Mouse (Mus musculus) forebrain, embryonic 11.5 days (tissue): ENCODE measurements around the gene St6galnac3. TPM values are rescaled to one million over a fixed set of nuclear protein-coding genes. Genes with fewer than 3 reads are reported as not detected.

Experiments
- ATAC-seq: fragments of 200-750 bp; cut with Nextera tagmentation; replicated peaks from 2 replicates; pipeline ENCODE4 v1.8.0; 2017; ENCODE audit warnings: moderate TSS enrichment; ENCODE audit not compliant: low FRiP score
- DNase-seq: peaks from one replicate; pipeline ENCODE4 v3.0.0-alpha.2; 2017; ENCODE audit warnings: low spot score
- H3K27ac ChIP-seq: fragments of 300-500 bp; sonication (generic); 2 replicates; pipeline ENCODE4 v1.5.1; 2014; ENCODE audit warnings: low read depth, low read length
- H3K27me3 ChIP-seq: fragments of 300-500 bp; sonication (generic); 2 replicates; pipeline ENCODE4 v1.6.1; 2014; ENCODE audit warnings: mild to moderate bottlenecking, low read length, mixed read lengths; ENCODE audit not compliant: control insufficient read depth, insufficient read depth
- H3K36me3 ChIP-seq: fragments of 300-500 bp; sonication (generic); 2 replicates; pipeline ENCODE4 v1.6.1; 2014; ENCODE audit warnings: mild to moderate bottlenecking, low read length, moderate library complexity, mixed read lengths; ENCODE audit not compliant: control insufficient read depth, insufficient read depth
- H3K4me1 ChIP-seq: fragments of 300-500 bp; sonication (generic); replicated peaks from 2 replicates; pipeline ENCODE4 v1.6.1; 2014; ENCODE audit warnings: low read length, mixed read lengths; ENCODE audit not compliant: control insufficient read depth, insufficient read depth
- H3K4me2 ChIP-seq: fragments of 300-500 bp; sonication (generic); 2 replicates; pipeline ENCODE4 v1.6.1; 2014; ENCODE audit warnings: low read depth, mild to moderate bottlenecking, low read length, moderate library complexity, mixed read lengths; ENCODE audit not compliant: severe bottlenecking
- H3K4me3 ChIP-seq: fragments of 300-500 bp; sonication (generic); 2 replicates; pipeline ENCODE4 v1.5.1; 2014; ENCODE audit warnings: low read depth, low read length
- H3K9ac ChIP-seq: fragments of 300-500 bp; sonication (generic); 2 replicates; pipeline ENCODE4 v1.6.1; 2014; ENCODE audit warnings: low read length
- H3K9me3 ChIP-seq: fragments of 300-500 bp; sonication (generic); 2 replicates; pipeline ENCODE4 v1.6.1; 2016; ENCODE audit warnings: low read length, mixed read lengths; ENCODE audit not compliant: control insufficient read depth
- WGBS: fragments of 180-500 bp; shearing (Covaris S2); extraction: QIAGEN DNeasy Blood & Tissue Kit; methylation state at CpG from one replicate; pipeline ENCODE4 v1.1.7; 2014; 5-methylcytosine and 5-hydroxymethylcytosine counted together
- polyA plus RNA-seq: library from polyadenylated mRNA; unstranded; fragments of >200 nt; fragmentation: Nextera tagmentation; extraction: Ambion mirVana; gene quantifications from 2 replicates; pipeline ENCODE4 v1.2.1, GENCODE M21; 2014

The St6galnac3 gene
- polyA plus RNA-seq, 1 experiment from 2014 or later, result 38.0 TPM

DNA sequence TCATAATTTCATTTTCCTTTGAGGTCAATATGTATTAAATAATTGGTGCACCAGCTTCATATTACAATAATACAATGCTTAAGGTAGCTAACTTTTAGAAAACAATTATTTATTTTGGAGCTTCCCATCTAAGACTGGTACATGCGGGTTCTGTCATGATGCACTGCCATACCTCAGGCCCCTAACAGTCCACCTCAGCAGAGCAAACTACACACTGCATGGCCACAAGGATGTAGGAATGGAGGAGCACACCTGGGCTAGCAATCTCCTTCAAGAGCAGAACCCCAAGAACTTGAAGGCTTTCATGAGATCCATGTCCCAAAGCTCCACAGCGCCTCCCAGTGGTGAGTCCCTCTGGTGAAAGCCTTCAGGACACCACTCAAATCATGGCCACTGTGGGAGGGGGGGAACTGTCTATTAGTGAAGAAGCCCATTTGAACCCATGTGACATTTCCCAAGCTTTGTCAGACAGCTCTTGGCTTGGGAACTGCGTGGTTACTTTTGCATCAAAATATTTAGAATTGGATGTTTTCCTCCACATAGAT is 223.6 kb downstream of the St6galnac3 start:
- H3K4me1 ChIP-seq, result 0 out of 2 replicates have a peak, but pooled peaks cover 3% of the 10 kb centered on the region
- H3K27me3 ChIP-seq, result no peaks in the 10 kb centered on the region
- H3K27ac ChIP-seq, result no peak overlapping the region
- H3K9ac ChIP-seq, result no peak overlapping the region
- no peak overlapping the region for H3K4me2 ChIP-seq
- H3K36me3 ChIP-seq, result no peaks in the 10 kb centered on the region
- ATAC-seq (peak; percentile 51; the same call in 1 of the 2 replicates), DNase-seq (peak; percentile 85)
- no peaks in the 10 kb centered on the region for H3K9me3 ChIP-seq
- H3K4me3 ChIP-seq, result no peak overlapping the region
- WGBS, result 59% methylated on average over 3 of the region's 3 CpGs

DNA sequence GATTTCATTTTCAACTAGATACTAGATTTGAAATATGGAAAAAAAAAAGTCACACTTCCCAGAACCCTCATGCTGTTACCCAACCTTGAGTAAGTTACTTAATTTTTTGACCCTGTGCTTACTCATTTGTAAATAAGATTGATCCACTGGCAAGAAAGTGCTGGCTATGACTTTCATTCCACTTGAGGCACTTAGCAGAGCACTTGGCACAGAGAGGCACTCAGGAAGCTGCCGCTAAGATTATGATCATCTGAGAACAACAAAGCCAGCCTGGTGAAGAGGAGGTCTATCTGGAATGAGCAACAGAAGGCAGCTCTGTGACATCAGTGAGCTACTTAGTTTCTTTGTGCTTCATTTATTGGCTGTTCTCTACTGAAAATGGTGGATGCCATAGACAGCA is 232.0 kb downstream of the St6galnac3 start:
- DNase-seq, result no peak
- no peaks in the 10 kb centered on the region for H3K36me3 ChIP-seq
- no peak overlapping the region for H3K4me3 ChIP-seq
- H3K4me1 ChIP-seq, result 0 out of 2 replicates have a peak, but pooled peaks cover 3% of the 10 kb centered on the region
- no peaks in the 10 kb centered on the region for H3K27me3 ChIP-seq
- no peaks in the 10 kb centered on the region for H3K9me3 ChIP-seq
- ATAC-seq, result no peak
- 76% methylated on average over 1 of the region's 1 CpGs for WGBS
- H3K4me2 ChIP-seq, result no peak overlapping the region
- no peak overlapping the region for H3K9ac ChIP-seq
- no peak overlapping the region for H3K27ac ChIP-seq

DNA sequence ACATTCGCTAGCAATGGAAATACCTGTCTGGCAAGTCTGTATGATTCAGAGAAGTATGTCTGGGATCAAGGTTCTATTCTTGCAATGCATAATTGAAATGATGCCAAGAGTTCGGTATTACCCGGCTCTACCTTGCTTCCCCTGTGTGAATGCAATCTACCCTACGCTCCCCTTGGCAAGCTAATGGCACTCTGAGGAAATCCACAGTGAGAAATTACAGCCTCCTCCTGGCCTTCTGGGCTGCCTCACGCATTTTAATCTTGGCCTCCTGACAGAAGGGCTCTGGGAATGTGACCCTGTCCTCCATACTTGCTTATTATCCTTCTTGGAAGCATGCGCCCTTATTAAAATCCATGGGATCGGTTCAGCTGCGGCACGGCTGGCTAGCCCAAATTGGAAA is 235.3 kb downstream of the St6galnac3 start:
- no peak for ATAC-seq
- 88% methylated on average over 9 of the region's 9 CpGs for WGBS

DNA sequence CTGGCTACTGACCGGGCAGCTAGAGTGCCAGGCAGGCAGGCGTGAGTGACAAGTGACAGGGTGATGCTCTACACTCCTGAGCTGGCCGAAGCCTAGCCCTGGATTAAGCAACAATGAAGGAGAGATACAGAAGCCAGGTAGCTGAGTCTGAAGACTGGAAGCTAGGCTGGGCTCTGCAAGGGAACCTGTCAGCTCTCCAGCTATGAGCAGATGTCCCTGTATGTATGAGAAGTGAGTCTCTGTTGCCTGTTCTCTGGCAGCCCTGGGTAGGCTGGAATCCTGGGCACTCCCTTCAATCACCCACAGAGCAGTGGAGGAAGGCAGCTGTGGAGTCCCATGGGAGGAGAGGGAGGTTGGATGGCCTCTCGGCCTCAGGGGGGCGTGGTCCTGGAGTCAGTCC is 236.0 kb downstream of the St6galnac3 start:
- no peak overlapping the region for H3K4me2 ChIP-seq
- H3K27ac ChIP-seq, result no peak overlapping the region
- DNase-seq (no peak), ATAC-seq (no peak)
- H3K9ac ChIP-seq, result no peak overlapping the region
- no peaks in the 10 kb centered on the region for H3K36me3 ChIP-seq
- H3K4me1 ChIP-seq, result no peaks in the 10 kb centered on the region
- no peaks in the 10 kb centered on the region for H3K27me3 ChIP-seq
- H3K9me3 ChIP-seq, result no peaks in the 10 kb centered on the region
- H3K4me3 ChIP-seq, result no peak overlapping the region
- 86% methylated on average over 5 of the region's 5 CpGs for WGBS

More for the DNA sequence above, 235.3 kb downstream of the St6galnac3 start:
- DNase-seq, result no peak
- Histone ChIP-seq H3K9me3 (no peaks in the 10 kb centered on the region), H3K9ac (no peak overlapping the region), H3K27me3 (no peaks in the 10 kb centered on the region), H3K4me3 (no peak overlapping the region), H3K27ac (no peak overlapping the region), H3K36me3 (no peaks in the 10 kb centered on the region), H3K4me1 (no peaks in the 10 kb centered on the region), H3K4me2 (no peak overlapping the region)

DNA sequence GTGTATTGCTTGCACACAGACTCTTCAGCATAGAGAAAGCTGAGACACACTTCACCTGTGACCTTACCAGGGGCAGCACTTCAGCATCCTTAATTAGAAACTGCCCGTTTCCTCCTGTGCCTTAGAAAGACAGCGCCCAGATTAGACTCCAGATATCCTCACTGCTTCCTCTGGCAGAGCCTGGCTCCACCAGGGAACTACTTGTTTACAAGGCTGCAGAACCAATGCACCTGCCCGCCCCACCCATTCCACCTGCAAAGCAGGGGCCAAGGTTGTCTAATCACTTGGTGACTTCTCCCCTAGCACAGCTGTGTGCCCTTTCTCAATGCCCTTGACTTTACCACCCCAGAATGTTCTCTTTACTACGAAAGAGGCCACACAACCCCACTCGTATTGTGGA is 239.8 kb downstream of the St6galnac3 start:
- ATAC-seq (no peak), DNase-seq (no peak)
- H3K4me2 ChIP-seq, result no peak overlapping the region
- WGBS, result 82% methylated on average over 5 of the region's 5 CpGs
- H3K27ac ChIP-seq, result no peak overlapping the region
- no peaks in the 10 kb centered on the region for H3K9me3 ChIP-seq
- H3K9ac ChIP-seq, result no peak overlapping the region
- H3K4me1 ChIP-seq, result no peaks in the 10 kb centered on the region
- H3K4me3 ChIP-seq, result no peak overlapping the region
- H3K27me3 ChIP-seq, result no peaks in the 10 kb centered on the region
- no peaks in the 10 kb centered on the region for H3K36me3 ChIP-seq

DNA sequence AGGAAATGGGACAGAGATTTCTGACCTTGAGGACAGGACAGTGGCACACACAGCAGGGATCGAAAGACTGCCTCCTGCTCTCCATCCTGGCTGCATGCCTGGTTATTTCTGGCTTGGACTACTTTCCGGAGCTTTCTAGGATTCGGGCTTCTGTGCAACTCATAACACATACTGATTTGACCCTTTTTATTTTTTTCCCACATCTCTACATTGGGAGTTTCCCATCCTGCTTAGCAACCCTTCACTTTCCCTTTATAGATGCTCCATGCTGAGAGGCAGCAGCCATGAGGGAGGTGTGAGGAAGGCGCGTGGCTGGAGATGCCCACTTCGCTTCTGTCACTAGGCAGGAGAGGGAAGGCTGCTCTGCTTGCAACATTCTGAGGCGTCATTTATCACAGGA is 240.3 kb downstream of the St6galnac3 start:
- WGBS, result 89% methylated on average over 7 of the region's 7 CpGs
- Histone ChIP-seq H3K36me3 (no peaks in the 10 kb centered on the region), H3K4me1 (no peaks in the 10 kb centered on the region), H3K27ac (no peak overlapping the region), H3K27me3 (no peaks in the 10 kb centered on the region), H3K9ac (no peak overlapping the region), H3K9me3 (no peaks in the 10 kb centered on the region), H3K4me2 (no peak overlapping the region), H3K4me3 (no peak overlapping the region)
- DNase-seq (no peak), ATAC-seq (no peak)

DNA sequence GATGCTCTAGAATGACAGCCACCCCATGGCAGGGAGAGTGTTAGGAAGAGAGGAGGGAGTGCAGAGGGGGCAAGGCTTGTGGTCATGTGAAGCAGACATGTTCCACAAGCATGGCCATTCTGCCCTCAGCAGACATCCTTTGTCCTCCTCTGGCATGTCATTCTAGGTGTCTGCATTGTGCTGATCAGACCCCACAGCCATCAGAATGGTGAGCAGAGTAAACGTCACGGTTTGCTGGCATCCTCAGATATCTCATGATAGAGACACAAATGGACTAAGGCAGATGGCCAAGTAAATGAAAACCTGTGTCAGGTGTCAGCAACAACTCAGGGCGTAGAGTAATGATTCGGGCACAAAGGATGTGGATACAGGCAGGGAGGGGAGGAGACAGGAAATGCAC is 241.3 kb downstream of the St6galnac3 start:
- H3K4me2 ChIP-seq, result no peak overlapping the region
- H3K27ac ChIP-seq, result no peak overlapping the region
- no peaks in the 10 kb centered on the region for H3K36me3 ChIP-seq
- DNase-seq, result no peak
- no peak overlapping the region for H3K4me3 ChIP-seq
- no peaks in the 10 kb centered on the region for H3K27me3 ChIP-seq
- no peaks in the 10 kb centered on the region for H3K4me1 ChIP-seq
- 92% methylated on average over 4 of the region's 4 CpGs for WGBS
- no peaks in the 10 kb centered on the region for H3K9me3 ChIP-seq
- no peak overlapping the region for H3K9ac ChIP-seq
- no peak for ATAC-seq

DNA sequence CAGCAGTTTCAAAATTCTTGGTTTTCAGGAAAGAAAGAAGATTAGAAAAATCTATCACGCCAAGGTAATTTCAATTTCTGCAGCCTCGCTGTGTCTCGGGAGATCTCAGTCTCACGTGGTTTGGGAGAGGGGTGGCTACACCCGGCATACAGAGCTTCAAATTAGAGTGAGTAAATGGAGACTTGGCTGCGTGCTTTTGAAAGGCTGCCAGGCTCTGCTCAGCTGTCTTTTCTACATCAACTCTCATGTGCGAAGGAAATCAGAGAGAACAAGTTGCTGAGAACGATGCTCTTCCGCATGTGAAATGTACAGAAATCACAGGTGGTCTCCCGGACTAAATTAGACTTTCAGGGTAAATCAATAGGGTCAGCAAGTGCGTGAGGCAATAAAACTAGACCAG is 242.9 kb downstream of the St6galnac3 start:
- H3K4me1 ChIP-seq, result no peaks in the 10 kb centered on the region
- ATAC-seq, result no peak
- no peak for DNase-seq
- H3K4me3 ChIP-seq, result no peak overlapping the region
- H3K4me2 ChIP-seq, result no peak overlapping the region
- no peaks in the 10 kb centered on the region for H3K9me3 ChIP-seq
- H3K27ac ChIP-seq, result no peak overlapping the region
- no peak overlapping the region for H3K9ac ChIP-seq
- WGBS, result 88% methylated on average over 11 of the region's 11 CpGs
- no peaks in the 10 kb centered on the region for H3K27me3 ChIP-seq
- no peaks in the 10 kb centered on the region for H3K36me3 ChIP-seq

DNA sequence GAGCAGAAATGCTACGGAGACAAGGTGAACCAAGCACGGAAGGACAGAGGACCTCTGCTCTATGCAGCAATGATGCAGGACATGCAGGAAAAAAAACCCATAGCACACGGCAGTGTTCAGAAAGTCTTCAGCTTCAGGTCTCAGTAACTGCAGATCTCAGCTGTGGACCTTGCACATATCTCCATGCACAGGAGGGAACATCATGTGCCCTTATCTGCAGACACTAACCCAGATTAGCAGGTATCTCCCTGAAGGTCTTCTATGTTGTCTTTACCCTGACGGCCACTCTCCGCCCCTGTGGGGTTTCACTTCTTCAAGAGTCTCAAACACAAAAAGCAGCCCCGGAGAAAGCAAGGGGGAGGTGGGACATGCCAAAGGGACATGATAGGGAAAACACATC is 244.0 kb downstream of the St6galnac3 start:
- ATAC-seq (no peak), DNase-seq (no peak)
- H3K9ac ChIP-seq, result no peak overlapping the region
- H3K4me2 ChIP-seq, result no peak overlapping the region
- H3K36me3 ChIP-seq, result no peaks in the 10 kb centered on the region
- 94% methylated on average over 6 of the region's 6 CpGs for WGBS
- H3K9me3 ChIP-seq, result no peaks in the 10 kb centered on the region
- H3K4me1 ChIP-seq, result no peaks in the 10 kb centered on the region
- H3K4me3 ChIP-seq, result no peak overlapping the region
- H3K27ac ChIP-seq, result no peak overlapping the region
- no peaks in the 10 kb centered on the region for H3K27me3 ChIP-seq
